Mouse (Mus musculus) E14TG2a.4 (cell line): ENCODE data around the gene Rassf8.

ENCODE experiments used
- CTCF ChIP-seq: conservative IDR thresholded peaks from 2 replicates; pipeline ENCODE4 v1.5.1; 2014; ENCODE audit warnings: low read length
- POU5F1 ChIP-seq: IDR thresholded peaks from 2 replicates; pipeline ENCODE4 v1.6.1; 2014; ENCODE audit warnings: low read length, borderline replicate concordance

GRCm38 (mm10) chr6:145711320-145711719, 35.2 kb upstream of the Rassf8 start:
- TF ChIP-seq CTCF (no peak), POU5F1 (no peak)
